9 mouse cellular contexts compared by ENCODE assay signal in the genomic region with DNA sequence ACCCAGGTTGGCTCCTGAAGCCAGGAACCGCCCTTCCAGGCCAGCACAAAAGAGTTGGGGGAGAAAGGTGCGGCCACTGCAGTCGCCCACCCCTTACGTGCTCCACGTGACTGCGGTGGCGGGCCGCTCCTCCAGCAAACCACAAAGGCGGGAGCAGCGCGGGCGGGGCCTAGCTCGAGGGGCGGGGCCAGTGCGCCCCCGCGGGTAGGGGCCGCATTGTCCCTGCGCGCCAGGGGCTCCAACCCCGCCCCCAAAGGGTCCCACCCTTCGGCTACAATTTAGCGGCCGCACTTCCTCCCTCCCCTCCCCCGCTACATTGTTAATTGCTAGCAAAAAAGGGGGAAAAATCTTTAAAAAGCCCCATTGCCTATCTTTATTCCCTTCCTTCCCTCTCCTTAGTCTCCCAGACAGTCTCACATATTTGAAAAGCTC. TPM values are rescaled to one million over a fixed set of nuclear protein-coding genes. Genes with fewer than 3 reads are reported as not detected.
A peak's percentile ranks its signal among the peaks of the same experiment; 100 is the strongest.
DNase-seq lines count a peak whose midpoint lies in the region; ATAC-seq and TF ChIP-seq lines count a peak whose summit lies in the region.
"Had no signal": no experiment of that assay in that cellular context is flagged by ENCODE, and none has a peak within 500 bp of the region (broad histone marks: within the 10 kb centered on the region; RNA-seq: fewer than 3 reads in every experiment).

No protein-coding gene starts in this region.

- no peaks in the 10 kb centered on the region for H3K27me3 ChIP-seq in kidney, adult 2 months (replicated peaks; ENCODE audit: control insufficient read depth, insufficient read depth, low read length)
- H3K27me3 ChIP-seq in limb, embryonic 15.5 days, result no peaks in the 10 kb centered on the region
- H3K27me3 ChIP-seq in midbrain, embryonic 16.5 days (ENCODE audit: control insufficient read depth, insufficient read depth, low read depth, low read length), result no peaks in the 10 kb centered on the region
- H3K27me3 ChIP-seq in splenic B cell, adult 2 months (ENCODE audit: control insufficient read depth, insufficient read depth, low read length, poor library complexity, severe bottlenecking), result no peaks in the 10 kb centered on the region
- H3K27me3 ChIP-seq: Patski had no signal

- H3K9ac ChIP-seq in limb, embryonic 15.5 days, result peak overlapping the region; percentile 79
- peak overlapping the region; percentile 93 for H3K9ac ChIP-seq in midbrain, embryonic 16.5 days (ENCODE audit: low read depth, low read length)

- WGBS in kidney, adult 2 months, result 1% methylated on average over 25 of the region's 25 CpGs
- 0% methylated on average over 16 of the region's 25 CpGs for WGBS in limb, embryonic 15.5 days
- WGBS in midbrain, embryonic 16.5 days, result under 1% methylated on average over 24 of the region's 25 CpGs

- H3K4me3 ChIP-seq in kidney, adult 2 months (ENCODE audit: insufficient read depth, low read depth, low read length), result peak overlapping the region; percentile 87
- peak overlapping the region; percentile 63 for H3K4me3 ChIP-seq in limb, embryonic 15.5 days
- peak overlapping the region; percentile 72 for H3K4me3 ChIP-seq in midbrain, embryonic 16.5 days (ENCODE audit: low read depth, low read length)

- peaks cover 18% of the 10 kb centered on the region for H3K4me1 ChIP-seq in kidney, adult 2 months (ENCODE audit: control insufficient read depth, insufficient read depth, low read length)
- H3K4me1 ChIP-seq in limb, embryonic 15.5 days, result peaks cover 41% of the 10 kb centered on the region
- peaks cover 42% of the 10 kb centered on the region for H3K4me1 ChIP-seq in midbrain, embryonic 16.5 days (ENCODE audit: control insufficient read depth, insufficient read depth, low read length)

- peak; percentile 75 to 88 for DNase-seq in frontal cortex, adult 2 months (ENCODE audit: extremely low spot score in 1 of 2, low spot score in 1 of 2)
- peak; percentile 97 for DNase-seq in embryo, embryonic 9.5 days (ENCODE audit: extremely low spot score)
- DNase-seq in heart, adult 11 months, result peak; percentile 99
- peak; percentile 88 for DNase-seq in kidney, adult 2 months
- DNase-seq in splenic B cell, adult 2 months (ENCODE audit: low read depth, low spot score), result peak; percentile 67

- peaks cover 2% of the 10 kb centered on the region; the same call in 1 of the 2 replicates for H3K36me3 ChIP-seq in kidney, adult 2 months (ENCODE audit: control insufficient read depth, insufficient read depth, low read length)
- H3K36me3 ChIP-seq in limb, embryonic 15.5 days, result peaks cover 47% of the 10 kb centered on the region
- peaks cover 21% of the 10 kb centered on the region for H3K36me3 ChIP-seq in midbrain, embryonic 16.5 days (ENCODE audit: control insufficient read depth, insufficient read depth, low read length)
- peaks cover 15% of the 10 kb centered on the region for H3K36me3 ChIP-seq in splenic B cell, adult 2 months (ENCODE audit: control insufficient read depth, insufficient read depth, low read length, poor library complexity, severe bottlenecking)

- TF ChIP-seq CTCF in kidney, adult 2 months (conservative IDR thresholded peaks at IDR 0.05; ENCODE audit: insufficient read depth, insufficient read length, low read depth, low read length), result no peak

- peak overlapping the region; percentile 71 for H3K4me2 ChIP-seq in limb, embryonic 15.5 days
- H3K4me2 ChIP-seq in midbrain, embryonic 16.5 days (ENCODE audit: low read length), result peak overlapping the region; percentile 81

- H3K27ac ChIP-seq in kidney, adult 2 months (ENCODE audit: insufficient read depth, low read depth, low read length), result peak overlapping the region; percentile 80
- peak overlapping the region; percentile 95 for H3K27ac ChIP-seq in limb, embryonic 15.5 days
- H3K27ac ChIP-seq in midbrain, embryonic 16.5 days (ENCODE audit: low read length), result peak overlapping the region; percentile 97

- H3K9me3 ChIP-seq in limb, embryonic 15.5 days, result no peaks in the 10 kb centered on the region
- H3K9me3 ChIP-seq in midbrain, embryonic 16.5 days (replicated peaks; ENCODE audit: control insufficient read depth, low read length, poor library complexity, severe bottlenecking), result no peaks in the 10 kb centered on the region

- TF ChIP-seq POLR2A in kidney, adult 2 months (IDR thresholded peaks at IDR 0.05; ENCODE audit: low read depth, low read length), result no peak

- no peak for ATAC-seq in frontal cortex, adult (ENCODE audit: low TSS enrichment)
- peak; percentile 35 for ATAC-seq in limb, embryonic 15.5 days (ENCODE audit: insufficient number of reproducible peaks, low FRiP score, low TSS enrichment, low read depth)
- ATAC-seq in midbrain, embryonic 16.5 days, result peak; percentile 12

RNA-seq across cellular contexts. Expression of a gene that starts 1.1 kb away (rescaled TPM):
- polyA plus RNA-seq in frontal cortex, adult 2 months (2012; rRNA removed), result 447 and 519 TPM in 2 replicates
- polyA plus RNA-seq in kidney, adult 2 months (2012; rRNA removed), result 98.9 and 109 TPM in 2 replicates
- 811 and 833 TPM in 2 replicates for polyA plus RNA-seq in limb, embryonic 15.5 days (2015; fragmentation: Nextera tagmentation; extraction: Ambion mirVana)
- polyA plus RNA-seq in midbrain, embryonic 16.5 days (2015; fragmentation: Nextera tagmentation; extraction: Ambion mirVana), result 1,852 and 1,913 TPM in 2 replicates

RNA-seq across cellular contexts. Expression of a gene that starts 4.3 kb away (rescaled TPM):
- polyA plus RNA-seq in frontal cortex, adult 2 months (2012; rRNA removed), result 9.9 and 11.0 TPM in 2 replicates
- polyA plus RNA-seq in kidney, adult 2 months (2012; rRNA removed), result 5.7 TPM in 2 replicates
- polyA plus RNA-seq in limb, embryonic 15.5 days (2015; fragmentation: Nextera tagmentation; extraction: Ambion mirVana), result 13.0 and 15.0 TPM in 2 replicates
- 8.6 and 10.3 TPM in 2 replicates for polyA plus RNA-seq in midbrain, embryonic 16.5 days (2015; fragmentation: Nextera tagmentation; extraction: Ambion mirVana)

RNA-seq across cellular contexts. Expression of a gene that starts 14.0 kb away (rescaled TPM):
- polyA plus RNA-seq in frontal cortex, adult 2 months (2012; rRNA removed), result 178 and 209 TPM in 2 replicates
- 45.3 and 45.7 TPM in 2 replicates for polyA plus RNA-seq in kidney, adult 2 months (2012; rRNA removed)
- 60.2 and 70.9 TPM in 2 replicates for polyA plus RNA-seq in limb, embryonic 15.5 days (2015; fragmentation: Nextera tagmentation; extraction: Ambion mirVana)
- 102 and 104 TPM in 2 replicates for polyA plus RNA-seq in midbrain, embryonic 16.5 days (2015; fragmentation: Nextera tagmentation; extraction: Ambion mirVana)

RNA-seq across cellular contexts. Expression of a gene that starts 15.5 kb away (rescaled TPM):
- polyA plus RNA-seq in frontal cortex, adult 2 months (2012; rRNA removed), result 11.2 and 14.5 TPM in 2 replicates
- 26.3 and 28.4 TPM in 2 replicates for polyA plus RNA-seq in kidney, adult 2 months (2012; rRNA removed)
- polyA plus RNA-seq in limb, embryonic 15.5 days (2015; fragmentation: Nextera tagmentation; extraction: Ambion mirVana), result 23.2 and 27.5 TPM in 2 replicates
- 8.9 and 10.5 TPM in 2 replicates for polyA plus RNA-seq in midbrain, embryonic 16.5 days (2015; fragmentation: Nextera tagmentation; extraction: Ambion mirVana)

RNA-seq across cellular contexts. Expression of a gene that starts 24.1 kb away (rescaled TPM):
- polyA plus RNA-seq in frontal cortex, adult 2 months (2012; rRNA removed), result 8.8 and 9.0 TPM in 2 replicates
- 4.0 and 6.3 TPM in 2 replicates for polyA plus RNA-seq in kidney, adult 2 months (2012; rRNA removed)
- polyA plus RNA-seq in limb, embryonic 15.5 days (2015; fragmentation: Nextera tagmentation; extraction: Ambion mirVana), result 55.5 and 59.0 TPM in 2 replicates
- polyA plus RNA-seq in midbrain, embryonic 16.5 days (2015; fragmentation: Nextera tagmentation; extraction: Ambion mirVana), result 13.5 and 14.6 TPM in 2 replicates
